Mouse (Mus musculus) bone marrow, adult 2 months (tissue): ENCODE results near the gene Csrnp3.

Experiments
- CTCF ChIP-seq: fragments of 200-500 bp; IDR thresholded peaks from 2 replicates; pipeline ENCODE4 v1.5.1; 2011; ENCODE audit warnings: low read length, control low read depth; ENCODE audit not compliant: control insufficient read depth, insufficient read depth
- POLR2A ChIP-seq: fragments of 200-500 bp; IDR thresholded peaks from 2 replicates; pipeline ENCODE4 v1.6.1; 2011; ENCODE audit warnings: low read depth, mild to moderate bottlenecking, control low read depth, low read length, borderline replicate concordance; ENCODE audit not compliant: control insufficient read depth

DNA sequence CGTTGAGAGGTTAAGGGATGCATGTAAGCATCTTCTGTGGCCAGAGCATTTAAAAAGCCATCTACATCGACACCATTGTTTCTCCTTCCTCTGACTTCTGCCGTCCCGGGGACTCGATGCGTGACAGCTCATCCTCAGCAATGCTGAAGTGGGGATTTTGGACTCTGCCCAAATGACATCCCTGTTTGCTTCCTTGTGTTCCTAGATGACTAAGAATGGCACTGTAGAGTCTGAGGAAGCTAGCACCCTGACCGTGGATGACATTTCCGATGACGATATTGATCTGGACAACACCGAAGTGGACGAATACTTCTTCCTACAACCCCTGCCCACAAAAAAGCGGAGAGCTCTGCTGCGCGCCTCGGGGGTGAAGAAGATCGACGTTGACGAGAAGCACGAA, 173.7 kb downstream of the Csrnp3 start:
- TF ChIP-seq CTCF (no peak), POLR2A (no peak)
